Mouse (Mus musculus) liver, adult 2 months (tissue): ENCODE measurements around the gene Dok5.

ENCODE experiments used
- CTCF ChIP-seq: fragments of 200-500 bp; IDR thresholded peaks from 2 replicates; pipeline ENCODE4 v1.5.1; 2011; ENCODE audit warnings: low read depth, low read length, control low read depth
- POLR2A ChIP-seq: fragments of 200-500 bp; IDR thresholded peaks from 2 replicates; pipeline ENCODE4 v1.6.1; 2011; ENCODE audit warnings: low read length, control low read depth; ENCODE audit not compliant: insufficient read depth; ENCODE audit errors: extremely low read depth

- TF ChIP-seq CTCF (no peak), POLR2A (no peak)
Observed at GRCm38 (mm10) chr2:170780010-170780750, 48.6 kb downstream of the Dok5 start.
